Mouse (Mus musculus): ENCODE measurements around the gene Tspan18.
A peak's percentile ranks its signal among the peaks of the same experiment; 100 is the strongest.

The Tspan18 gene

GRCm38 (mm10) chr2:93206126-93206525 is 128.2 kb downstream of the Tspan18 start:
- DNase-seq: no peak

GRCm38 (mm10) chr2:93204571-93204970 is 129.7 kb downstream of the Tspan18 start:
- no peak for DNase-seq

DNA sequence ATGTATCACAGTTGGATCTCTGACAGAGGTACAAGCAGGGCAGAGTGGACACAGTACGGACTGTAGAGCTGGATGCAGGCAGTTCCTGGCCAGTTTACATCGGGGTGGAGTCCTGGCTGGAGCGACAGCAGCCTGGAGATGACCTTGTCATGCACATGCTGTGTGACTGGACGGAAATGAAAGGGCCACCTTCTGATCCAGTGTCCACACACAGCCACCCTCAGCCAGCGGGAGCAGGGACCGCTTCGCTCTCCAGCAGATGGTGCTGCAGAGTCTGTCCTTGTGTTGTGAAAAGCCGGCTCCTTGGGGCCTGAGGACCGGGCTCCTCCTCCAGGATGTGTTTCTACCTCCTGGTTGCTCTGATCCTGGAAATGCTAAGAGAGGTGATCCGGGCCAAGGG is 130.6 kb downstream of the Tspan18 start:
- DNase-seq: peak; percentile 79

DNA sequence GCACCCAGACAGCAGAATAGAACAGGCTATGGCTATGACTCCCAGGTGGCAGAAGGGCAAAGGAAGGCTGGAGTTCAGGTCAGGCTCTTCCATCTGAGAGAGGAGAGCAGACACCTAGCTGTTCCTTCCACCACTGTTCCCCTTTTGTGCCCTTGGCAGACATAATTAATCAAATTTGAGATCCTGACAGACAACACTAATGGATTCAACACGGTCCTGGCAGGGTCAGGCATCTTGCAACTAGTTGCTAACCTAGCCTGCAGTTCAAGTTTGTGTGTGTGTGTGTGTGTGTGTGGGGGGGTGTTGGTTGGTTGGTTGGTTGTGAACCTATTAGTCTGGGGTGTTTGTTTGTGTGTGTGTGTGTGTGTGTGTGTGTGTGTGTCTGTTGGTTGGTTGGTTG is 131.5 kb downstream of the Tspan18 start:
- no peak for DNase-seq

GRCm38 (mm10) chr2:93201997-93202396 is 132.3 kb downstream of the Tspan18 start:
- DNase-seq: no peak

DNA sequence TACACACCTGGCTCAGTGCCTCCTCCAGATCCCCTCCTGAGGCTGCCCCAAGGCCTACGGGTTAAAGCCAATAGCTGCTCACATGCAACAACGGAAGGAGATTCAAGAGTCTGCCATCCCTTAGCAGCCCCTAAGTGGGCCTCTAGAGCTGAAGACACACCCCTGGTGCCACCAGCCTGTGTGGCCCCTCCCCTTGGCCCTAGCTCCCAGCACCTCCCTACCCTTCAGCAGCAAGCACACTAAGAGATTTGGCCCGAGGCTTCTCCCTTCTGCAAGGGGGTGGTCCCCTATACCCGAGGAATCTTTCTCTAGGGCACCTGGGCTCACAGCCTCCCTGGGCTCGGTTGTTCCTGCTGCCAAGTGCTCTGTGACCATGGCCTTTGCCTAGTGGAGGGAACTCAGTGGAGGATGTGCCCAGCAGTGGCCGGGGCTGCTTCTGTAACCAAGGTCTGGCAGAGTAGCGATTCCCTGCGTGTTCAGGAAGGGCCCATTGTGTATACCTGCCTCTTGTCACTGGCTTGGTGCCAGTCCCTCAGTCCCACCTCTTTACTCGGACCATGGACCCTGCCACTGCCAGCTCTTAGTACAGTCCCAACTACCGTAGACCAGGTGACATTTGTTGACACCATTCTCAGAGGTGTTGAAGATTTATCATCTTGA is 133.5 kb downstream of the Tspan18 start:
- DNase-seq: no peak

DNA sequence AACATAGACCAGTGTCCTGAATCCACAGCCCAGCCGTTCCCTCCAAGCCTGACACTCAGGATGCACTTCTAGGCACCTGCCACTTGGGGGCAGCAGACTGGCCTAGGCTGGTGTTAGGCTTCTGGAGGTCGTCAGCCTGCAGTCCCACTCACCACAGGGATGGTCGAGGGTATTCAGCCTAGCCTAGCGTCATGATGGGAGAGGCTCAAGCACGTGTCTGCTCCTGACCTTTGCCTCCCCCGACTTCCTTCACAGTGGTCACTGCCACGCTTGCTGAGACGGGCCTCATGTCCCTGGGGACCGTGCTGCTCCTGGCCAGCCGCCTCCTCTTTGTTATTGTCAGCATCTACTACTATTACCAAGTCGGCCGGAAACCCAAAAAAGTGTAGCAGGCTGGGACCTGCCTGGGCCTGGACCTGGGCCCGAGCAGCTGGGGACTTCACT is 134.8 kb downstream of the Tspan18 start:
- peak; percentile 53 for DNase-seq

- peak; percentile 92 for DNase-seq
These were observed 135.5 kb downstream of the Tspan18 start for GRCm38 (mm10) chr2:93198846-93199245.

DNA sequence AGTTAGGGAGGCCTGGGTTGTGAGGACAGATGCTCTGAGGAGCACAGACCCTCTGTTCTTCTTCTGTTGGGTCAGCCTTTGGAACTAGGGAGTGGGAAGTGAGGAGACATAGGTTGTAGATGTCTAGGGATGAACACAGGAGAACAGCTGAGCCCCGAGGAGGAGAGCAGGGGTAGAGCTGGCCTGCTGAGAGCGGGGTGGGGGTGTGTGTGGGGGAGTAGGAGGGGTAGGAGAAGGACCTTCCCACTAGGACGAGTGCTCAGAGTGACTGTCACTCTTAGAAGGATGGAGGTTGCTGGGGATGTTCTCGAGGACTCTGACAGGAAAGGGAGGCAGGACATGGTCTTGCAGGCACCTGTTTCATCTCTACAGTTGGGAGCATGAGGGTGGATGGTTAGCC is 140.5 kb downstream of the Tspan18 start:
- no peak for DNase-seq

GRCm38 (mm10) chr2:93192671-93193080 is 141.6 kb downstream of the Tspan18 start:
- DNase-seq: no peak

GRCm38 (mm10) chr2:93192182-93192560 is 142.1 kb downstream of the Tspan18 start:
- no peak for DNase-seq

GRCm38 (mm10) chr2:93191488-93192181 is 142.7 kb downstream of the Tspan18 start:
- no peak for DNase-seq

GRCm38 (mm10) chr2:93190771-93191487 is 143.4 kb downstream of the Tspan18 start:
- DNase-seq: no peak

- no peak for DNase-seq
These were observed 145.4 kb downstream of the Tspan18 start for GRCm38 (mm10) chr2:93188761-93189458.

DNA sequence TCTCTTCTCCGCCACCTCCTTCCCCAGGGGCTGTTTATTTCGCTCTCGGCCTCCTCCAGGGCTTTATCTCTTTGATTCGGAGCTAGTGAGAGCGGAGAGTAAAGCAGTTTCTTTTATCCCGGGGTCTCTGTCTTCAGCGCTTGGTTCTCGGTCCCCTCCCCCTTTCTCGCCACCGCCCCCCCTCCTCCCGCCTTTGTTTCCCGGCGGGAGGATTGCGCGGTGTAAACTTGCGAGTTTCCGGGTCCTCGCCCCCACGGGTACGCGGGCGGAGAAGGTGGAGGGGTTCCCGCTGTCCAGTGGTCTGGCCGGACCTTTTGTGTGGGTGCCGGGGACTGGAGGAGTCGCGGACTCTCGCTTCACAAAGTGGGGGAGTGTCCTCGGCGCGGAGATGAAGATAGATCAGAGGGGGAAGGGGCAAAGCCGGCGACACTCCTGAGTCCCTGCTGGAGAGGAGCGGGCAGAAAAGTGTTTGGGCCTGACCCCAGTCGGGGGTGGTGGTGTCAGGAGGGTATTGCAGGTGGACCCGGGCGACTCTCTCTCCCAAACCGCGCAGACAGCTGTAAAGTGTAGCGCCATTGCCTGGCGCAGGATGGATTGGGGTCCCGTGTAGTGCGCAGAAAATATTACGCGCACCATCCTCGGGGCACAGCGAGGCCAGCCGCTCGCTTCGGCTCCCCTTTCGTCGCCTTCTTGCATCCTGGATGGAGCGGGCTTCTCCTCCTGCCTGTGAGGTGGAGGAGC is 146.1 kb downstream of the Tspan18 start:
- DNase-seq: no peak

DNA sequence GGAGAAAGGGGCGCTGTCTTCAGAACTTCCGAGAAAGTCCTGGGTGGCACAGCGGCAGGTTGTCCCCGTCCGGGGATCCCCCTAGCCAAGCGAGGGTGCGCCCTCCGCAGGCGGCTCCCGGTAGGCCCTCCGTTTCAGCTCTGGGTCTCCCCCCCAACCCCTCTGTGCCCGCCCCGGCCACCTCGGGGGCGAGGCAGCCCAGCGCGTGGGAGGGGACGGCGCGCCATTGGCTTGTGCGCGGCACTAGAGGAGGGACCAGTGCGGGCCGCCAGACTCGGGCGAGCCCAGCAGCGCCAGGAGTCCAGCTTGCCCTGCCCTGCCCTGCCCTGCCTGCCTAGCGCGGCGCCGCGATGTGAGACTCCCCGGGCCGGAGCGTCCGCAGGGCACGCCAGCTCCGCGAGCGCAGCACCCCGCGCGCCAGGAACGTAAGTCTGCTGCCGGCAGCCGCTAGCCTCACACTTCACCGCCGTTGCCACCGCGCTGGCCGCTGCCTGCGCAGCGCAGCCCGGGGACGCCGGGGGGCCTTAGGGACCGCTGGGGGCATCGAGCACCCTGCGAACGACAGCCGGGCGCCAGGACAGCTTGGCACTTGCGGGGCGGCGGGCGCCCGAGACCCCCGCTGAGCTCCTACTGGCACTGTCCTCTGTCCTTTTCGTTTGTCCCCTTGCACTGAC is 146.8 kb downstream of the Tspan18 start, which contains the start of gene Trp53i11:
TSS of gene Trp53i11 (plus strand) at position 226 of the 674 bp plus-strand sequence.
- peak; percentile 84 for DNase-seq

GRCm38 (mm10) chr2:93182859-93183258 is 151.4 kb downstream of the Tspan18 start:
- no peak for DNase-seq

DNA sequence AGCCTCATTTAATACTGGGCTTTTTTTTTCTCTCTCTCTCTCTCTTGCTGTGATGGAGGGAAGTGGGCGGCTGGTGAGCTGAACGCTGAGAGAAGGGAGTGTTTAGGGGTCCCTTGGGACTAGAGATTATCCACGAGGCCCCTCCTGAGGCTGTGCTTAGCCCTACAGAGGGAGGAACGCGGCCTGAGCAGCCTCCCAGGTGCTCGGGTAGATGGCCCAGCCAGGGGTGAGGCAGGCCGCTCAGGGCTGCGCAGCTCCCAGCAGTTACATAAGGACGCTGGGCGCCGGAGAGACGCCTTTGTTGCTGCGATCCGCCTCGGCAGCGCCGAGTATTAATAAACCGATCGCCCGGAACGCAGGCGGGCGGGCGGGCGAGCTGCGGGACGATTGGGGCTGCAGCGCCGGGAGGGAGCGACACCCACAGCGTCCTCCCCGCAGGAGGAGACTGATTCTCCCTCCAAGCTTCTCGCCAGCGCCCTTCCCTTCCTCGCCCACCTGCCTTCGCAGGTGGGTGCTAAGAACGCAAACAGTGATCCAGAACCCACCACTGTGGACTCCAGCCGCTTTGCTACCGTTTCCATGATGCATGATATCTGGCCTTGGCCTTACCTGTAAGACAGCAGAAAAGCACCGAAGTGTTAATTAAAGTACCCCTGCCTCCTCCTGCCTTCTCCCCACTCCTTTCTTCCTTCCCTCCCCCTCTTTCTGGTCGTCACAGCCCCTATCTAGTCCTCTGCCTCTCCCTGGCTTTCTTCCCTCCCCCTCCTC is 154.0 kb downstream of the Tspan18 start:
- DNase-seq: peak; percentile 55

DNA sequence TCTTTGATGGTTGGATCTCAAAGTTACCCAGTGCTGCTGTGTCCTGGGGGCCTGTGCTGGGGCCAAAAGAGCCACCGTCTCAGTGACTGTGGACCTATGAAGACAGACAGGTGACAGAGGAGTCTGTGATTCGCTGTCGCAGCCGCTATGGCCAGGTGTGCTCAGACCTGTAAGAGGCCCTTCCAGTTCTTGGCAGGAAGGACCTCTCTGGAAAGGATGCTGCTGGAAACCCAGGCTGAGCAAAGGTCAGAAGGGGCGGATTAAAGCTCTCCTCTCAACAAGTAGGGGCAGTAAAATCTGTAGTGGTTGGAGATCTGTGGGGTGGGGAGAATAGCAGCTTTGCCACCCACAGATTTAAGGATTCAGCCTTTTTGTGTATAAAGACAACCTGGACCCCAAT is 154.7 kb downstream of the Tspan18 start:
- DNase-seq: no peak

GRCm38 (mm10) chr2:93178313-93178677 is 156.0 kb downstream of the Tspan18 start:
- no peak for DNase-seq

- DNase-seq: no peak
These were observed 156.5 kb downstream of the Tspan18 start for GRCm38 (mm10) chr2:93177668-93178312.

All from cerebellum, adult 11 months (tissue).